Mouse (Mus musculus): Measurements from ENCODE around the gene Gm21970.

Gm21970 gene

GRCm38 (mm10) chr16:91391421-91391820 is at the start of gene Gm21970:
Gm21970 (plus strand) TSS chr16:91391721.
- no peak for DNase-seq

GRCm38 (mm10) chr16:91346491-91346890 is 45.0 kb upstream of the Gm21970 start:
- no peak for DNase-seq

- DNase-seq, result no peak
These were observed 43.8 kb upstream of the Gm21970 start for GRCm38 (mm10) chr16:91347491-91348263.

GRCm38 (mm10) chr16:91348264-91348565 is 43.3 kb upstream of the Gm21970 start:
- no peak for DNase-seq

GRCm38 (mm10) chr16:91348588-91349330 is 42.8 kb upstream of the Gm21970 start:
- DNase-seq, result no peak

- DNase-seq, result peak; percentile 84
These were observed 39.4 kb upstream of the Gm21970 start for GRCm38 (mm10) chr16:91352084-91352562.

- no peak for DNase-seq
These were observed 38.8 kb upstream of the Gm21970 start for GRCm38 (mm10) chr16:91352749-91353148.

GRCm38 (mm10) chr16:91353177-91353576 is 38.3 kb upstream of the Gm21970 start:
- no peak for DNase-seq

GRCm38 (mm10) chr16:91353638-91354037 is 37.9 kb upstream of the Gm21970 start:
- DNase-seq, result no peak

- no peak for DNase-seq
These were observed 36.9 kb upstream of the Gm21970 start for GRCm38 (mm10) chr16:91354599-91354998.

GRCm38 (mm10) chr16:91355160-91355559 is 36.4 kb upstream of the Gm21970 start:
- DNase-seq, result no peak

GRCm38 (mm10) chr16:91356760-91357525 is 34.6 kb upstream of the Gm21970 start:
- DNase-seq, result no peak

GRCm38 (mm10) chr16:91357526-91357900 is 34.0 kb upstream of the Gm21970 start:
- DNase-seq, result no peak

- peak; percentile 80 for DNase-seq
These were observed 33.0 kb upstream of the Gm21970 start for GRCm38 (mm10) chr16:91358555-91358954.

- no peak for DNase-seq
These were observed 32.0 kb upstream of the Gm21970 start for GRCm38 (mm10) chr16:91359531-91359930.

GRCm38 (mm10) chr16:91360162-91360561 is 31.4 kb upstream of the Gm21970 start:
- no peak for DNase-seq

GRCm38 (mm10) chr16:91362006-91362405 is 29.5 kb upstream of the Gm21970 start:
- no peak for DNase-seq

GRCm38 (mm10) chr16:91362616-91363272 is 28.8 kb upstream of the Gm21970 start:
- peak; percentile 79 for DNase-seq

GRCm38 (mm10) chr16:91363483-91363882 is 28.0 kb upstream of the Gm21970 start:
- peak; percentile 59 for DNase-seq

GRCm38 (mm10) chr16:91366567-91366966 is 25.0 kb upstream of the Gm21970 start:
- DNase-seq, result no peak

- DNase-seq, result no peak
These were observed 24.5 kb upstream of the Gm21970 start for GRCm38 (mm10) chr16:91367066-91367465.

GRCm38 (mm10) chr16:91372577-91373472 is 18.7 kb upstream of the Gm21970 start, which contains the start of gene Ifnar2:
Ifnar2 (plus strand) TSS chr16:91372783.
- peak; percentile 84 for DNase-seq

Data from lung, postnatal 14 days (tissue).